Mouse (Mus musculus): ENCODE results near the gene Ppm1k. TPM values are rescaled to one million over a fixed set of nuclear protein-coding genes. Genes with fewer than 3 reads are reported as not detected.

Ppm1k gene
- polyA plus RNA-seq (2014; fragmentation: Illumina TruSeq; extraction: RNeasy Lipid Tissue Mini Kit (QIAGEN cat#74804); ENCODE audit: low read depth, low replicate concordance), result 32.9 TPM

GRCm38 (mm10) chr6:57535386-57535936 is at the start of gene Ppm1k:
Gene Ppm1k, minus strand, starts transcription at chr6:57535468.

GRCm38 (mm10) chr6:57580881-57581548 is 45.7 kb upstream of the Ppm1k start, which contains the start of gene Herc6:
Gene Herc6, plus strand, starts transcription at chr6:57581000.

Other genes with a start within 250 kb of the Ppm1k start
- gene Vmn1r16, start 206.0 kb downstream of the Ppm1k start, polyA plus RNA-seq (2014; fragmentation: Illumina TruSeq; extraction: RNeasy Lipid Tissue Mini Kit (QIAGEN cat#74804); ENCODE audit: low read depth, low replicate concordance), result not detected
- not detected for gene Vmn1r17, start 171.7 kb downstream of the Ppm1k start, polyA plus RNA-seq (2014; fragmentation: Illumina TruSeq; extraction: RNeasy Lipid Tissue Mini Kit (QIAGEN cat#74804); ENCODE audit: low read depth, low replicate concordance)
- not detected for gene Vmn1r18, start 139.7 kb downstream of the Ppm1k start, polyA plus RNA-seq (2014; fragmentation: Illumina TruSeq; extraction: RNeasy Lipid Tissue Mini Kit (QIAGEN cat#74804); ENCODE audit: low read depth, low replicate concordance)
- gene Vmn1r19, start 131.7 kb downstream of the Ppm1k start, polyA plus RNA-seq (2014; fragmentation: Illumina TruSeq; extraction: RNeasy Lipid Tissue Mini Kit (QIAGEN cat#74804); ENCODE audit: low read depth, low replicate concordance), result 0.57 TPM
- gene Vmn1r20, start 106.5 kb downstream of the Ppm1k start, polyA plus RNA-seq (2014; fragmentation: Illumina TruSeq; extraction: RNeasy Lipid Tissue Mini Kit (QIAGEN cat#74804); ENCODE audit: low read depth, low replicate concordance), result not detected
- 12.6 TPM for gene Herc6, start 45.5 kb upstream of the Ppm1k start, polyA plus RNA-seq (2014; fragmentation: Illumina TruSeq; extraction: RNeasy Lipid Tissue Mini Kit (QIAGEN cat#74804); ENCODE audit: low read depth, low replicate concordance)
- gene Pyurf, start 156.6 kb upstream of the Ppm1k start, polyA plus RNA-seq (2014; fragmentation: Illumina TruSeq; extraction: RNeasy Lipid Tissue Mini Kit (QIAGEN cat#74804); ENCODE audit: low read depth, low replicate concordance), result 44.0 TPM
- gene Lancl2, start 167.1 kb upstream of the Ppm1k start, polyA plus RNA-seq (2014; fragmentation: Illumina TruSeq; extraction: RNeasy Lipid Tissue Mini Kit (QIAGEN cat#74804); ENCODE audit: low read depth, low replicate concordance), result 22.4 TPM